Mouse (Mus musculus): ENCODE results near the gene BC061212. TPM values are rescaled to one million over a fixed set of nuclear protein-coding genes. Genes with fewer than 3 reads are reported as not detected.

BC061212 gene
- polyA plus RNA-seq (2015; fragmentation: Illumina TruSeq; extraction: RNeasy Lipid Tissue Mini Kit (QIAGEN cat#74804); ENCODE audit: insufficient read depth, low read depth, low replicate concordance) = not detected

GRCm38 (mm10) chr5:94070445-94070844 is at the start of gene BC061212:
Gene BC061212 (minus strand): TSS chr5:94070545.

GRCm38 (mm10) chr5:94076085-94076484 is 5.7 kb upstream of the BC061212 start, which contains the start of gene Gm6351:
Gene Gm6351 (plus strand): TSS chr5:94076385.

Other genes starting within 250 kb of the BC061212 start
- gene Gm7792, start 226.8 kb downstream of the BC061212 start, polyA plus RNA-seq (2015; fragmentation: Illumina TruSeq; extraction: RNeasy Lipid Tissue Mini Kit (QIAGEN cat#74804); ENCODE audit: insufficient read depth, low read depth, low replicate concordance) = not detected
- gene Gm16429, start 141.5 kb downstream of the BC061212 start, polyA plus RNA-seq (2015; fragmentation: Illumina TruSeq; extraction: RNeasy Lipid Tissue Mini Kit (QIAGEN cat#74804); ENCODE audit: insufficient read depth, low read depth, low replicate concordance) = not detected
- not detected for gene Gm6351, start 5.8 kb upstream of the BC061212 start, polyA plus RNA-seq (2015; fragmentation: Illumina TruSeq; extraction: RNeasy Lipid Tissue Mini Kit (QIAGEN cat#74804); ENCODE audit: insufficient read depth, low read depth, low replicate concordance)
- not detected for gene Gm3106, start 147.5 kb upstream of the BC061212 start, polyA plus RNA-seq (2015; fragmentation: Illumina TruSeq; extraction: RNeasy Lipid Tissue Mini Kit (QIAGEN cat#74804); ENCODE audit: insufficient read depth, low read depth, low replicate concordance)
- gene A430089I19Rik, start 236.3 kb upstream of the BC061212 start, polyA plus RNA-seq (2015; fragmentation: Illumina TruSeq; extraction: RNeasy Lipid Tissue Mini Kit (QIAGEN cat#74804); ENCODE audit: insufficient read depth, low read depth, low replicate concordance) = not detected
- gene Gm6502, start 243.9 kb upstream of the BC061212 start, polyA plus RNA-seq (2015; fragmentation: Illumina TruSeq; extraction: RNeasy Lipid Tissue Mini Kit (QIAGEN cat#74804); ENCODE audit: insufficient read depth, low read depth, low replicate concordance) = not detected

Measured in pancreas, adult 10 weeks (tissue).